ENCODE assay signal across 19 mouse cellular contexts in the genomic region with DNA sequence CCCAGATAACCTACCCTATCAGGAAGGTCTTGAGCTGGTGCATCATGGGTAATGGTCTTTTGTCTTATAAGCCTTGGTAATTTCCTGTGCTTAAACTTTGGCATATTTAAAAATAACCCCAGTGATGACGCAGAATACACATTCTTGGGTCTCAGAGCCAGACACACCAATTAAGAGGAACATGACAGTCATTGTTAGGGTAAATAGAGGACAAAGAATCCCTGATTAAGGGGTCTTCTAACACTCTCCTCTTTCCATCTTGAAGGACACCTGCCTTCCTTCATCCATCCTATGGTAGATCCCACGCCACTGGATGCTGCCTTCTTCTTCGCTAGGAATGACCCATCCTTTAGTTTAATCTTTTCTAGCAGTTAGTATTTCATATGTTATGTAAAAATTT. TPM values are rescaled to one million over a fixed set of nuclear protein-coding genes. Genes with fewer than 3 reads are reported as not detected.
DNase-seq lines count a peak whose midpoint lies in the region; ATAC-seq and TF ChIP-seq lines count a peak whose summit lies in the region.
"Had no signal": no experiment of that assay in that cellular context is flagged by ENCODE, and none has a peak within 500 bp of the region (broad histone marks: within the 10 kb centered on the region; RNA-seq: fewer than 3 reads in every experiment).

No protein-coding gene starts in this region.

- TF ChIP-seq POLR2A in heart, adult 2 months (IDR thresholded peaks at IDR 0.05; ENCODE audit: insufficient read depth, low read depth, low read length) = no peak
- TF ChIP-seq POLR2A in embryonic fibroblast, embryonic 13.5 days (IDR thresholded peaks at IDR 0.05; ENCODE audit: low read depth, low read length) = no peak

- TF ChIP-seq CTCF in heart, adult 2 months (IDR thresholded peaks at IDR 0.05) = no peak
- no peak for TF ChIP-seq CTCF in embryonic fibroblast, embryonic 13.5 days (IDR thresholded peaks at IDR 0.05; ENCODE audit: borderline replicate concordance, insufficient read depth, low read length)

- H3K27ac ChIP-seq in heart, adult 2 months = peak overlapping the region; percentile 79
- peak overlapping the region; percentile 96 for H3K27ac ChIP-seq in embryonic fibroblast, embryonic 13.5 days (ENCODE audit: insufficient read depth, low read length)
- H3K27ac ChIP-seq in stomach, embryonic 14.5 days (ENCODE audit: low read length) = 0 out of 2 replicates have a peak overlapping the region, but pooled peaks have one; percentile 35
- H3K27ac ChIP-seq: forebrain, embryonic 15.5 days; hindbrain, embryonic 15.5 days had no signal

- H3K9me3 ChIP-seq in stomach, embryonic 14.5 days (ENCODE audit: control insufficient read depth, low read depth, low read length) = no peaks in the 10 kb centered on the region
- H3K9me3 ChIP-seq: embryonic facial prominence, embryonic 15.5 days; forebrain, embryonic 15.5 days; heart, embryonic 13.5 days; hindbrain, embryonic 15.5 days had no signal

- DNase-seq in heart, adult 2 months = no peak
- no peak for DNase-seq in heart, adult 8-10 months (ENCODE audit: low spot score)
- peak; percentile 31 for DNase-seq in ES-CJ7 (ENCODE audit: low read depth, low spot score)
- DNase-seq in c-Kit-positive CD71-positive TER-119-positive erythroid progenitor cells, embryonic 14.5 days (ENCODE audit: low spot score) = no peak
- no peak for DNase-seq in cerebellum, postnatal 25 days
- DNase-seq: adrenal gland, adult 2 months; cerebellum, adult 2 months; cerebellum, postnatal 10 days; embryo, embryonic 11 days; gastrocnemius, postnatal 14 days; heart, postnatal 36 days had no signal

- H3K4me2 ChIP-seq in stomach, embryonic 14.5 days (replicated peaks; ENCODE audit: low read depth, low read length) = no peak overlapping the region
- H3K4me2 ChIP-seq: embryonic facial prominence, embryonic 15.5 days; forebrain, embryonic 15.5 days; heart, embryonic 13.5 days; hindbrain, embryonic 15.5 days had no signal

- H3K4me1 ChIP-seq in heart, adult 2 months (ENCODE audit: control insufficient read depth, insufficient read depth, low read length) = peaks cover 38% of the 10 kb centered on the region
- H3K4me1 ChIP-seq in embryonic fibroblast, embryonic 13.5 days (ENCODE audit: control insufficient read depth, insufficient read depth, low read length) = no peaks in the 10 kb centered on the region
- 0 out of 2 replicates have a peak, but pooled peaks cover 11% of the 10 kb centered on the region for H3K4me1 ChIP-seq in stomach, embryonic 14.5 days (ENCODE audit: control insufficient read depth, insufficient read depth, low read length)
- H3K4me1 ChIP-seq: forebrain, embryonic 15.5 days; hindbrain, embryonic 15.5 days had no signal

- intact Hi-C loops in heart, adult 2 months (cut with DNase I) = no loop called here

- no peaks in the 10 kb centered on the region for H3K79me2 ChIP-seq in heart, adult 2 months (replicated peaks; ENCODE audit: control insufficient read depth, insufficient read depth, low read length)

- ATAC-seq in stomach, embryonic 14.5 days (ENCODE audit: insufficient number of reproducible peaks, insufficient read depth, low FRiP score, low read depth) = no peak
- ATAC-seq in inflammation-experienced regulatory T-cells, adult 6 months = no peak
- ATAC-seq: forebrain, embryonic 15.5 days had no signal

- H3K27me3 ChIP-seq in heart, adult 2 months (ENCODE audit: control insufficient read depth, insufficient read depth, low read length) = no peaks in the 10 kb centered on the region
- H3K27me3 ChIP-seq in stomach, embryonic 14.5 days (ENCODE audit: control insufficient read depth, insufficient read depth, low read length) = no peaks in the 10 kb centered on the region
- H3K27me3 ChIP-seq: embryonic facial prominence, embryonic 15.5 days; forebrain, embryonic 15.5 days; heart, embryonic 13.5 days; hindbrain, embryonic 15.5 days had no signal

- 74% methylated on average over 3 of the region's 3 CpGs for WGBS in heart, adult 2 months
- WGBS in stomach, embryonic 14.5 days = 90% methylated on average over 3 of the region's 3 CpGs

- H3K4me3 ChIP-seq in heart, adult 2 months = no peak overlapping the region
- H3K4me3 ChIP-seq in embryonic fibroblast, embryonic 13.5 days (ENCODE audit: insufficient read depth, low read length) = no peak overlapping the region
- no peak overlapping the region for H3K4me3 ChIP-seq in stomach, embryonic 14.5 days (ENCODE audit: low read depth, low read length)
- H3K4me3 ChIP-seq: embryonic facial prominence, embryonic 15.5 days; forebrain, embryonic 15.5 days; heart, embryonic 13.5 days; hindbrain, embryonic 15.5 days had no signal

- peaks cover 4% of the 10 kb centered on the region for H3K36me3 ChIP-seq in heart, adult 2 months (ENCODE audit: control insufficient read depth, insufficient read depth, low read length)
- no peaks in the 10 kb centered on the region for H3K36me3 ChIP-seq in stomach, embryonic 14.5 days (ENCODE audit: control insufficient read depth, insufficient read depth, low read length)
- H3K36me3 ChIP-seq: embryonic facial prominence, embryonic 15.5 days had no signal

- no peak overlapping the region for H3K9ac ChIP-seq in heart, adult 2 months (ENCODE audit: low read depth, low read length)
- H3K9ac ChIP-seq in stomach, embryonic 14.5 days (replicated peaks; ENCODE audit: low read depth, low read length) = no peak overlapping the region
- H3K9ac ChIP-seq: embryonic facial prominence, embryonic 15.5 days; forebrain, embryonic 15.5 days; heart, embryonic 13.5 days; hindbrain, embryonic 15.5 days had no signal

- TF ChIP-seq EP300 in heart, adult 2 months (IDR thresholded peaks at IDR 0.05; ENCODE audit: insufficient read depth, low read depth, low read length) = no peak

RNA-seq across cellular contexts. Expression of a gene that starts 53.4 kb away (rescaled TPM):
- 1 to 10 TPM in 1 of 2 experiments, under 1 TPM in 1; 0.70 to 2.0 TPM for total RNA-seq in heart, adult 2 months (2021)
- 0.91 and 0.96 TPM in 2 replicates for polyA plus RNA-seq in heart, adult 2 months (2012; rRNA removed)
- total RNA-seq in heart, adult 8-10 months (2022) = 1 to 10 TPM in 1 of 4 experiments, under 1 TPM in 3; 0.57 to 1.4 (median 0.74) TPM
- 2.2 and 3.2 TPM in 2 replicates for polyA plus RNA-seq in embryonic fibroblast, embryonic 13.5 days (2011; ENCODE audit: insufficient read length, low read depth, missing spikeins)
- 7.9 and 8.0 TPM in 2 replicates for polyA plus RNA-seq in stomach, embryonic 14.5 days (2014; fragmentation: Nextera tagmentation; extraction: Ambion mirVana)
- polyA plus RNA-seq in inflammation-experienced regulatory T-cells, adult 6 months (2017; shearing (Covaris generic)) = not detected
- polyA plus RNA-seq: C2C12 had no signal

Comparison
In these comparisons a context has a peak if more than half of its experiments do, and no peak if none do; other contexts are left out.
1. H3K27ac ChIP-seq: peak in every context shown above with its lines; median percentile 96 in embryonic fibroblast, embryonic 13.5 days; 79 in heart, adult 2 months; 35 in stomach, embryonic 14.5 days.